Mouse (Mus musculus): ENCODE data around the gene Nlrc4. TPM values are rescaled to one million over a fixed set of nuclear protein-coding genes. Genes with fewer than 3 reads are reported as not detected.

The Nlrc4 gene
- 0.45 TPM for polyA plus RNA-seq (2014; fragmentation: Illumina TruSeq; extraction: RNeasy Lipid Tissue Mini Kit (QIAGEN cat#74804); ENCODE audit: insufficient read depth, low read depth, low replicate concordance)

DNA sequence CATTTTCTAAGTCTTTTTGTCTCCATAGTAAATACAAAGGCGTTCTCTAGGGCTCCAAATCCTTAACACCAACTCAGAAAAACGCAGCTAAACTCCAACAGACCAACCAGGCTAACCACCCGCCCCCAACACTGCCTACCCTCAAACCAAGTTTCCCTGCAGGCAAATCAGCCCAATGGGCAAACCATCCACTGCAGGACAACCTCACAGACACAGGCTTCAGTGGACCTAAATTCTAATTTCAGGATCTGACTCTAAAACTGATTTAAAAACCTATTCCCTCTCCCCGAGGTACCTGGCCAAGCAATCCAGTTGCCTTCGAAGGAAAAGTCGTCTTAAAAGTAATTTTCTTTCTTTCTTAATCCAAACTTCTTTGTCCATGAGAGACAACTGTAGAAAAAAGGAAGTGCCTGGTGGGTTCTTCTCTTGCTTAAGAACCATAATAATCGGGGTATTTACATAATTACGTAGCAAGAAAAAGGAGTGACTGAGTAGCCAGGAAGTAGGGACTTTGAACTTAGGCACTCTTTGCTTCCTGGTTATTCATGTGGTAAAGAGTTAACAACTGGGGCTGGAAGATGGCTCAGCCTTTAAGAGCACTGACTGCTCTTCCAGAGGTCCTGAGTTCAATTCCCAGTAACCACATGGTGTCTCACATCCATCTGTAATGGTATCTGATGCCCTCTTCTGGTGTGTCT, at the start of gene Nlrc4:
Gene Nlrc4 (minus strand): TSS at position 432 of the 698 bp plus-strand sequence.

DNA sequence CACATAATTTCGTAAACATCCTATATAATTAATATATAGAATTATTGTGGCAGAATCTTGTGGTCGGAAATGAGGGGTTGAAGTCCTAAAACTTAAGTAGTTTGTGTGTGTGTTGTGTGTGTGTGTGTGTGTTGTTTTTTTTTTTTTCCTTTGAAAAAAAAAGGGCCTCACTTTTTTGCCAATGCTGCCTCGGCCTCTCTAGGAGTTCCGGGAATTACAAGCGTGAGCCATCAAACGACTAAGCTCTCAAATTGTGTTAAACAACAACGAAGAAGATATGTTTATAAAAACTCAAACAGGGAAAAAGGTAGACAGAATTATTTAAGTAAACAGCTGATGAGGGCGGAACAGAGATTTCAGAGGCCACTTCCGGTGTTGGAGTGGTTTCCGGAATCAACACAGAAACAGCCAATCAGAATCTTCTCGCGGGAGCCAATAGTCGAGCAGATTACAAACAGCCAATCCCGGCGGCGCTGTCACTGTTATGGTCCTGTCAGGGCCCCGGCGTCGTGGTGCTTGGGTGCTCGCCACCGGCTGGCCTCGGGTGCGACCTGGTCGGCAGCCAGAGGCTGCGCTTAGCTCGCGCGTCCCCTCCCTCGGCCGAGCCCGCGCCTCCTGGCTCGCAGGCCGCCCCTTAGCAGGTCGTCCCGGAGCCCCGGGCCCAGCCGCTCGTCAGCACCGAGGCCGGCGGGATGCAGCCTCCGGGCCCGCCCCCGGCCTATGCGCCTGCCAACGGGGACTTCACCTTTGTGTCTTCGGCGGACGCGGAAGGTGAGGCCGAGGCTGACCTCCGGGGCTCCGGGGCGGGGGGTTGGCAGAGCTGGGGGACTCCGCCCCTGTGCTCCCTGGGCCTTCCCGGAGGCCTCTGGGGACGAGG, 30.3 kb upstream of the Nlrc4 start, which contains the start of gene Yipf4:
Gene Yipf4 (plus strand): TSS at position 470 of the 877 bp plus-strand sequence.

DNA sequence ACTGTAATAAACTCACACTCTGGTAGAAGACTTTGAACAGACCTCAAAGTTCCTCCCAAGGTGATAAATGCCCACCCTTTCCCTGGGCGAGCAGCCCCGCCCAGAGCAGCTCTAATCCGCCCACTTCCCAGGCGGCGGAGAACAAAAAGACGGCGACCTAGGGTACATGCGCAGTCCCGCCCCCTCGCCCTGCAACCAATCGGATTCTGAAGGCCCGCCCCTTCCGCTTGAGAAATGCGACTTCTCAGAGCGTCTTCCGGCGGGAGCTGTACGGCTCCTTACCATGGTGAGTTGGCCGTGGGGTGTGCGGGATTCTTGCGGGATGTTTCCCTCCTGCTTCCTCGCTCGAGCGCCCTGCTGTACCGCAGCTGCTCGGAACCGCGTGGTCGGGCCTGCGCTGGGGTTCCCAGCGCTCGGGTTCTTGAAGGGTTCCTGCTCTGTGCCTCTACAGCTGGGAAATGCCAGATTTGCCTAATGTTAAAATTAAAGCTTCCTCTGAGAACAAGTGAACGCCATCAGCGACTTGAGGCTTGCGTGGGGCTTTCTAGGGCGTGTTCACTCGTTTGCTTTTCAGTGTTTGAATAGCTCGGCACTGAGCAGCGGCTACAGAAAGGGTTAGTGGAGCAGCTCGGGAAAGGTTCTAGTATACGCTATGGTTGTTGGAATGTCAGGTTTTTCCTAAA, 63.4 kb downstream of the Nlrc4 start, which contains the start of gene Slc30a6:
Gene Slc30a6 (plus strand): TSS at position 226 of the 683 bp plus-strand sequence.

Other genes with a start within 250 kb of the Nlrc4 start
- 25.5 TPM for gene Memo1, start 163.6 kb downstream of the Nlrc4 start, polyA plus RNA-seq (2014; fragmentation: Illumina TruSeq; extraction: RNeasy Lipid Tissue Mini Kit (QIAGEN cat#74804); ENCODE audit: insufficient read depth, low read depth, low replicate concordance)
- gene Dpy30, start 135.2 kb downstream of the Nlrc4 start, polyA plus RNA-seq (2014; fragmentation: Illumina TruSeq; extraction: RNeasy Lipid Tissue Mini Kit (QIAGEN cat#74804); ENCODE audit: insufficient read depth, low read depth, low replicate concordance), result 105 TPM
- 7.1 TPM for gene Spast, start 120.2 kb downstream of the Nlrc4 start, polyA plus RNA-seq (2014; fragmentation: Illumina TruSeq; extraction: RNeasy Lipid Tissue Mini Kit (QIAGEN cat#74804); ENCODE audit: insufficient read depth, low read depth, low replicate concordance)
- gene Slc30a6, start 63.5 kb downstream of the Nlrc4 start, polyA plus RNA-seq (2014; fragmentation: Illumina TruSeq; extraction: RNeasy Lipid Tissue Mini Kit (QIAGEN cat#74804); ENCODE audit: insufficient read depth, low read depth, low replicate concordance), result 8.3 TPM
- 77.1 TPM for gene Yipf4, start 30.4 kb upstream of the Nlrc4 start, polyA plus RNA-seq (2014; fragmentation: Illumina TruSeq; extraction: RNeasy Lipid Tissue Mini Kit (QIAGEN cat#74804); ENCODE audit: insufficient read depth, low read depth, low replicate concordance)
- gene Birc6, start 69.2 kb upstream of the Nlrc4 start, polyA plus RNA-seq (2014; fragmentation: Illumina TruSeq; extraction: RNeasy Lipid Tissue Mini Kit (QIAGEN cat#74804); ENCODE audit: insufficient read depth, low read depth, low replicate concordance), result 32.1 TPM

All from lung, adult 10 weeks (tissue).